Mouse (Mus musculus): ENCODE results near the gene Dhx30. TPM values are rescaled to one million over a fixed set of nuclear protein-coding genes. Genes with fewer than 3 reads are reported as not detected.

Gene Dhx30
- polyA plus RNA-seq, 1 experiment: 30.4 TPM

GRCm38 (mm10) chr9:110047260-110047659 lies 70.4 kb downstream of the Dhx30 start:
- no peak for TF ChIP-seq POLR2A (IDR thresholded peaks at IDR 0.05; ENCODE audit: low read depth, low read length)
- no peak overlapping the region for H3K4me3 ChIP-seq (ENCODE audit: low read depth, low read length)
- H3K36me3 ChIP-seq (ENCODE audit: control insufficient read depth, insufficient read depth, low read length): peaks cover 6% of the 10 kb centered on the region; the same call in 1 of the 2 replicates
- H3K27ac ChIP-seq (ENCODE audit: insufficient read depth, low read depth, low read length): no peak overlapping the region
- no peaks in the 10 kb centered on the region for H3K4me1 ChIP-seq (ENCODE audit: control insufficient read depth, insufficient read depth, insufficient read length, low read length)
- H3K27me3 ChIP-seq (ENCODE audit: control insufficient read depth, insufficient read depth, low read length): no peaks in the 10 kb centered on the region

DNA sequence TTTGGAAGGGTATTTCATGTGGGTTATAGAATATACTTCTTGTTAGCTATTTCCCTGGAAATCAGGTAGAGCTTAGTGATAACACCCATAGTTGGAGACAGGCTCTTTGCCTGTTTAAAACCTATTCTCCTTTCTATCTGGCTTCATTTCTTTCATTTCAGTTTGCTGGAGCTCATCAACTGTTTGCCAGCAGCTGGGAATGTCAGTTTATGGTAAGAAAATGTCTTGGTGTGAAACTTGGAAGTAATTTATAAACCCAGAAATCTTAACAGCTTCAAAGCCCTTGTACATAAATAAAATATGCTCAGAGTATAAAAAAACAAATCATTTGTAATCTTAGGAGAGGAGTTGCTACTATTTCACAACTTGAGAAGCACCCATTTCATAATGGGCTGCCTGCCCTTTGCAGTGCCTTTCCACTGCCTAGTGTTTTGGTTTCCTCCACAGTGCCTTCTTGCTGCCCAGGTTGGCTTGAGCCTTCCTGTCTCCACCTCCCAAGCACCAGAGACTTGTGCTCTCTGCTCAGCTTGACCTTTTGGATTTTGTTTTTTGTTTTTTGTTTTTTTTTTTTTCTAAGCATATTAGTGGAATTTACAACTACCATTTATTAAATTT lies 71.8 kb downstream of the Dhx30 start:
- TF ChIP-seq POLR2A (IDR thresholded peaks at IDR 0.05; ENCODE audit: low read depth, low read length) (no peak), CTCF (IDR thresholded peaks at IDR 0.05; ENCODE audit: extremely low read depth, insufficient read length, insufficient replicate concordance, low read depth, low read length) (no peak)
- Histone ChIP-seq H3K27me3 (ENCODE audit: control insufficient read depth, insufficient read depth, low read length) (no peaks in the 10 kb centered on the region), H3K4me3 (ENCODE audit: low read depth, low read length) (no peak overlapping the region), H3K36me3 (ENCODE audit: control insufficient read depth, insufficient read depth, low read length) (peaks cover 2% of the 10 kb centered on the region; the same call in 1 of the 2 replicates), H3K4me1 (ENCODE audit: control insufficient read depth, insufficient read depth, insufficient read length, low read length) (no peaks in the 10 kb centered on the region), H3K27ac (ENCODE audit: insufficient read depth, low read depth, low read length) (no peak overlapping the region)

DNA sequence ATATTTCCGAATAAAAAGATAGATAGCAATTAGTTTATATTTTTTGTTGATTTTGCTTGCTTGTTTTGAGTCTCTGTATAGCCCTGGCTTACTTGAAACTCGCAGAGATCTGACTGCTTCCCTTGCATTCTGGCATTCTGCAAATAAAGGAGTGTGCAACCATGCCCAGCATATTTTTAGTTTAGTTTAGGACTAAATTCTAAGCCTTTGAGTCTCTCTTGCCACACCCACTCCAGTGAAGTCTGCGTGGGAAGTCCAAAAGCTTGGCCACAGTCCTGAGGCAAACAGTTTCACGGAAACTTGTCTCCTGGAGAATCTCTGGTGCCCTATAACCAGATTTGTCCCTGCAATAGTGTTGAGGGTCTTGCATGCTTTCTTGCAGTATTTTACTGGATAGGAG lies 73.3 kb downstream of the Dhx30 start:
- Histone ChIP-seq H3K27me3 (ENCODE audit: control insufficient read depth, insufficient read depth, low read length) (no peaks in the 10 kb centered on the region), H3K4me3 (ENCODE audit: low read depth, low read length) (no peak overlapping the region), H3K27ac (ENCODE audit: insufficient read depth, low read depth, low read length) (no peak overlapping the region), H3K36me3 (ENCODE audit: control insufficient read depth, insufficient read depth, low read length) (peaks cover 2% of the 10 kb centered on the region; the same call in 1 of the 2 replicates), H3K4me1 (ENCODE audit: control insufficient read depth, insufficient read depth, insufficient read length, low read length) (no peaks in the 10 kb centered on the region)
- TF ChIP-seq POLR2A (IDR thresholded peaks at IDR 0.05; ENCODE audit: low read depth, low read length): no peak
- TF ChIP-seq CTCF (IDR thresholded peaks at IDR 0.05; ENCODE audit: extremely low read depth, insufficient read length, insufficient replicate concordance, low read depth, low read length): no peak
- 90% methylated on average over 4 of the region's 4 CpGs for WGBS

DNA sequence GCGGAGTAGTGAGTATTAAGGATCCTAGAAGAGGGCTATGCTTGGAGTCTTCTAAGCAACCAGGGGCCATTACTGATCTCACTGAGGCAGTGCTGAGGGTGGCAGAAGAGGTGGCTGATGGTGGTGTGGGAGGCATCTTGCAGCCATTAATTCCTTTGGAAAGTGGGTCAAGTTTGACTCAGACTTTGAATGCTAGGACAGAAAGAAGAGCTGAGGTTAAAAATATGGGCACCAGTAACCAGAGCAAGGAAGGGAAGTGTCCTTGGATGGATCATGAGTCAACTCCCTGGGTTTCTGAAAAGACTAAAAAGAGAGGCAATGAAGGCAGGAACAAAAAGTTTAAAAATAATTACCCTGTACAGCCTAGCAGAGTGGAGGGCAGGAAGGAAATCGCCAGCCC lies 79.1 kb downstream of the Dhx30 start:
- H3K4me3 ChIP-seq (ENCODE audit: low read depth, low read length): no peak overlapping the region
- WGBS: 89% methylated on average over 2 of the region's 2 CpGs
- no peak overlapping the region for H3K27ac ChIP-seq (ENCODE audit: insufficient read depth, low read depth, low read length)
- H3K36me3 ChIP-seq (ENCODE audit: control insufficient read depth, insufficient read depth, low read length): peaks cover 29% of the 10 kb centered on the region
- no peak for TF ChIP-seq CTCF (IDR thresholded peaks at IDR 0.05; ENCODE audit: extremely low read depth, insufficient read length, insufficient replicate concordance, low read depth, low read length)
- TF ChIP-seq POLR2A (IDR thresholded peaks at IDR 0.05; ENCODE audit: low read depth, low read length): no peak
- H3K4me1 ChIP-seq (ENCODE audit: control insufficient read depth, insufficient read depth, insufficient read length, low read length): no peaks in the 10 kb centered on the region
- H3K27me3 ChIP-seq (ENCODE audit: control insufficient read depth, insufficient read depth, low read length): no peaks in the 10 kb centered on the region

- H3K36me3 ChIP-seq (ENCODE audit: control insufficient read depth, insufficient read depth, low read length): peaks cover 31% of the 10 kb centered on the region
Measured at GRCm38 (mm10) chr9:110037895-110038294, 79.7 kb downstream of the Dhx30 start.

GRCm38 (mm10) chr9:110035091-110035490 lies 82.5 kb downstream of the Dhx30 start:
- Histone ChIP-seq H3K4me1 (ENCODE audit: control insufficient read depth, insufficient read depth, insufficient read length, low read length) (no peaks in the 10 kb centered on the region), H3K4me3 (ENCODE audit: low read depth, low read length) (no peak overlapping the region), H3K27ac (ENCODE audit: insufficient read depth, low read depth, low read length) (no peak overlapping the region), H3K27me3 (ENCODE audit: control insufficient read depth, insufficient read depth, low read length) (no peaks in the 10 kb centered on the region), H3K36me3 (ENCODE audit: control insufficient read depth, insufficient read depth, low read length) (peaks cover 40% of the 10 kb centered on the region)
- WGBS: 84% methylated on average over 4 of the region's 4 CpGs
- TF ChIP-seq CTCF (IDR thresholded peaks at IDR 0.05; ENCODE audit: extremely low read depth, insufficient read length, insufficient replicate concordance, low read depth, low read length) (no peak), POLR2A (IDR thresholded peaks at IDR 0.05; ENCODE audit: low read depth, low read length) (no peak)

More at GRCm38 (mm10) chr9:110037895-110038294, 79.7 kb downstream of the Dhx30 start:
- Histone ChIP-seq H3K27me3 (ENCODE audit: control insufficient read depth, insufficient read depth, low read length) (no peaks in the 10 kb centered on the region), H3K27ac (ENCODE audit: insufficient read depth, low read depth, low read length) (no peak overlapping the region), H3K4me1 (ENCODE audit: control insufficient read depth, insufficient read depth, insufficient read length, low read length) (no peaks in the 10 kb centered on the region), H3K4me3 (ENCODE audit: low read depth, low read length) (no peak overlapping the region)
- WGBS: 77% methylated on average over 8 of the region's 8 CpGs
- TF ChIP-seq CTCF (IDR thresholded peaks at IDR 0.05; ENCODE audit: extremely low read depth, insufficient read length, insufficient replicate concordance, low read depth, low read length) (no peak), POLR2A (IDR thresholded peaks at IDR 0.05; ENCODE audit: low read depth, low read length) (no peak)

Other genes starting within 250 kb of the Dhx30 start
- 14.1 and 27.3 TPM in 2 replicates for gene Cdc25a, start 242.3 kb downstream of the Dhx30 start, polyA plus RNA-seq (2012; rRNA removed)
- 91.4 and 191 TPM in 2 replicates for gene Map4, start 186.4 kb downstream of the Dhx30 start, polyA plus RNA-seq (2012; rRNA removed)
- 5.0 and 11.3 TPM in 2 replicates for gene Smarcc1, start 122 bp downstream of the Dhx30 start, polyA plus RNA-seq (2012; rRNA removed)
- 0.22 and 0.72 TPM in 2 replicates for gene Cspg5, start 126.0 kb upstream of the Dhx30 start, polyA plus RNA-seq (2012; rRNA removed)
- 3.7 and 5.7 TPM in 2 replicates for gene Elp6, start 187.3 kb upstream of the Dhx30 start, polyA plus RNA-seq (2012; rRNA removed)
- 26.5 and 34.9 TPM in 2 replicates for gene Scap, start 215.5 kb upstream of the Dhx30 start, polyA plus RNA-seq (2012; rRNA removed)

Measured in small intestine, adult 2 months (tissue).